Mouse (Mus musculus) lung, postnatal 0 days (tissue): ENCODE measurements at regions not wholly inside any gene's neighbourhood (a gene's known extent, or its start where the extent isn't known, plus 50 kb on each side); places are given as distances from the start of the nearest gene placed in this dataset.

ENCODE experiments used
- ATAC-seq: fragments of 200-750 bp; cut with Nextera tagmentation; 2 replicates; pipeline ENCODE4 v1.8.0; 2017; ENCODE audit warnings: moderate library complexity
- DNase-seq: peaks from one replicate; pipeline ENCODE4 v3.0.0-alpha.2; 2016; ENCODE audit warnings: low spot score
- H3K27ac ChIP-seq: fragments of 300-500 bp; sonication (generic); 2 replicates; pipeline ENCODE4 v1.5.1; 2014; ENCODE audit warnings: antibody characterized with exemption, mild to moderate bottlenecking, low read length, mixed read lengths
- H3K27me3 ChIP-seq: fragments of 300-500 bp; sonication (generic); replicated peaks from 2 replicates; pipeline ENCODE4 v1.6.1; 2014; ENCODE audit warnings: low read length, mixed read lengths; ENCODE audit not compliant: insufficient read depth
- H3K36me3 ChIP-seq: fragments of 300-500 bp; sonication (generic); 2 replicates; pipeline ENCODE4 v1.6.1; 2014; ENCODE audit warnings: low read length, mixed read lengths; ENCODE audit not compliant: insufficient read depth
- H3K4me1 ChIP-seq: fragments of 300-500 bp; sonication (generic); 2 replicates; pipeline ENCODE4 v1.6.1; 2014; ENCODE audit warnings: antibody characterized with exemption, low read depth, low read length, mixed read lengths; ENCODE audit not compliant: insufficient read depth
- H3K4me2 ChIP-seq: fragments of 300-500 bp; sonication (generic); replicated peaks from 2 replicates; pipeline ENCODE4 v1.6.1; 2014; ENCODE audit warnings: low read depth, mild to moderate bottlenecking, low read length, moderate library complexity, mixed read lengths
- H3K4me3 ChIP-seq: fragments of 300-500 bp; sonication (generic); 2 replicates; pipeline ENCODE4 v1.5.1; 2014; ENCODE audit warnings: low read depth, low read length
- H3K9ac ChIP-seq: fragments of 300-500 bp; sonication (generic); replicated peaks from 2 replicates; pipeline ENCODE4 v1.6.1; 2014; ENCODE audit warnings: low read depth, mild to moderate bottlenecking
- H3K9me3 ChIP-seq: fragments of 300-500 bp; sonication (generic); 2 replicates; pipeline ENCODE4 v1.6.1; 2016; ENCODE audit warnings: low read length, mixed read lengths
- CTCF ChIP-seq: IDR thresholded peaks from 2 replicates; pipeline ENCODE4 v1.5.1; 2016; ENCODE audit warnings: antibody characterized with exemption, mild to moderate bottlenecking
- EP300 ChIP-seq: IDR thresholded peaks from 2 replicates; pipeline ENCODE4 v1.6.1; 2016; ENCODE audit warnings: antibody characterized with exemption, mild to moderate bottlenecking, control low read depth
- WGBS: fragments of 180-500 bp; shearing (Covaris S2); extraction: QIAGEN DNeasy Blood & Tissue Kit; methylation state at CpG from one replicate; pipeline ENCODE4 v1.1.7; 2014; 5-methylcytosine and 5-hydroxymethylcytosine counted together

DNA sequence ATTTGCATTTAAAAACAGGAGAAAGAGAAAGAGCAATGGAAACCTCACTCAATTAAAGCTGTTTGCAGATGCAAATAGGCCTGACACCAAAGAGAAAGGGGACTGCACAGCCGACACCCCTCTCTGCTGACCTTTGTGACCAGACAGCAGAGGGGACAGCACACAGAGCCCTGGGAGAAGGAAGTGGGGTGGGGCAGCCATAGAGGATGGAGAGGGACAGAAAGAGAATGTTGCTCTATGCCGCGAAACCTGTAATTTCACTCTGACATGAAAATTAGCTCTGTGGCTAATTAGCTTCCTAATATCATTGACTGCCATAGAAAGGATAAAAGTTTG lies 250.5 kb downstream of the Sec61b start:
- Histone ChIP-seq H3K4me1 (no peaks in the 10 kb centered on the region), H3K27me3 (no peaks in the 10 kb centered on the region), H3K36me3 (no peaks in the 10 kb centered on the region), H3K4me3 (no peak overlapping the region), H3K27ac (no peak overlapping the region), H3K9me3 (no peaks in the 10 kb centered on the region), H3K9ac (no peak overlapping the region), H3K4me2 (no peak overlapping the region)
- WGBS: 45% methylated on average over 3 of the region's 3 CpGs
- DNase-seq (peak; percentile 11), ATAC-seq (no peak)
- TF ChIP-seq EP300: no peak
- TF ChIP-seq CTCF: no peak

DNA sequence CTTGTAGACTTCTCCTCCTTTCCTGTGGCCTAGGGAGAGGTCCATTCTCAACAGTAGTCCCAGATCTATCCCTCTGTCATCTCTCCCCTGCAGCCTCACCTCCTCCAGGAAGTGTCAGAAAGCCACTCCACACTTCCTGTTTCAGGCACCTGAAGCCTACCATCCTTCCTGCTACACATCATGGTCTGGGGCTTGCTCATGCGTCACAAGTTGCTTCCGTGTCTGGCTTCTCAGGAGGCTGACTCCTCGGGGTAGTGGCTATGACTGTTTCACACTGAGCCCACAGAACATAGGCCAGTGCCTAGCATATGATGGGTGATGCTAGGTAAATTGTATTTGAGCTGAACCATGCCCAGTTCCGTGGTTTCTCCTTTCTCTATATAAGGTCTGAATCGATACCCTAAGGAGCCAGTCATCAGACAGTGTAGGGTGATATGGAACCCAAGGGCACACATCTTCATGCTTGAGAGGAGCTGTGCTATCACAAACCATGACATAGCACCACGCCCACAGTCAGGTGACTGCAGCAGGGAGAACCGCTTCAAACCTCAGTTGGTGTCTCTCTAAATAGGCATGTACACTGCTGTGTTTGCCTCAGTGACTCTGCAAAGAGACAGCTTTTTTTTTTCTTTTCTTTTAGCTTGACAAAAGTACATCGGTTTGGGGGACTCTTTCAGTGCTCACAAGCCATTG lies 272.2 kb downstream of the Sec61b start:
- no peak overlapping the region for H3K4me3 ChIP-seq
- ATAC-seq (no peak), DNase-seq (no peak)
- WGBS: 73% methylated on average over 8 of the region's 8 CpGs
- H3K9ac ChIP-seq: no peak overlapping the region
- TF ChIP-seq CTCF: no peak
- no peaks in the 10 kb centered on the region for H3K4me1 ChIP-seq
- no peaks in the 10 kb centered on the region for H3K27me3 ChIP-seq
- no peak overlapping the region for H3K27ac ChIP-seq
- no peaks in the 10 kb centered on the region for H3K36me3 ChIP-seq
- no peak overlapping the region for H3K4me2 ChIP-seq
- H3K9me3 ChIP-seq: no peaks in the 10 kb centered on the region

- no peaks in the 10 kb centered on the region for H3K9me3 ChIP-seq
- DNase-seq: no peak
- H3K9ac ChIP-seq: no peak overlapping the region
- TF ChIP-seq CTCF: no peak
- no peak for TF ChIP-seq EP300
- no peaks in the 10 kb centered on the region for H3K36me3 ChIP-seq
- H3K4me3 ChIP-seq: no peak overlapping the region
- WGBS: 65% methylated on average over 6 of the region's 6 CpGs
- H3K4me2 ChIP-seq: no peak overlapping the region
- no peak for ATAC-seq
- no peak overlapping the region for H3K27ac ChIP-seq
- no peaks in the 10 kb centered on the region for H3K4me1 ChIP-seq
- no peaks in the 10 kb centered on the region for H3K27me3 ChIP-seq
Observed at GRCm38 (mm10) chr4:47772230-47772920, 272.6 kb upstream of the Nr4a3 start.

DNA sequence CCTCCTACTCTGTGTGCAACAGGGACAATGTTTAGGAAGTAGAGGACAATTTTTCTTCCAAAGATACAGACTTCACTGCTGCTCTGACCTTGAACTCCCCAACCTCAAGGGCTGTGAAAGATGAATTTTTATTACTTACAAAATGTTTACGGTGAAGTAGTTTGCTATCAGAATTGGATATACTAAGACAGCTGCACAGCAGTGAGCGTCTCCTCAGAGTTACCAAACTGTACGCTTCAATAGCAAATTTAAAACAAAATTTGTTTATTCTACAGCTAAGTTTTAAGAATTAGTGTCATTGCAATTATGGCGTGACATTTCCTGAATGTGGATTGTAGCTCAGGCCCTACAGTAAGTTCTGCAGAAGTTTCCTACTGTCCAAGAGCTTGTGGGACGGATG lies 270.3 kb upstream of the Nr4a3 start:
- no peak overlapping the region for H3K4me2 ChIP-seq
- no peaks in the 10 kb centered on the region for H3K9me3 ChIP-seq
- no peak overlapping the region for H3K27ac ChIP-seq
- ATAC-seq: no peak
- no peaks in the 10 kb centered on the region for H3K4me1 ChIP-seq
- no peak for TF ChIP-seq EP300
- no peak for TF ChIP-seq CTCF
- DNase-seq: no peak
- no peaks in the 10 kb centered on the region for H3K27me3 ChIP-seq
- H3K36me3 ChIP-seq: no peaks in the 10 kb centered on the region
- H3K9ac ChIP-seq: no peak overlapping the region
- H3K4me3 ChIP-seq: no peak overlapping the region
- 48% methylated on average over 5 of the region's 5 CpGs for WGBS

DNA sequence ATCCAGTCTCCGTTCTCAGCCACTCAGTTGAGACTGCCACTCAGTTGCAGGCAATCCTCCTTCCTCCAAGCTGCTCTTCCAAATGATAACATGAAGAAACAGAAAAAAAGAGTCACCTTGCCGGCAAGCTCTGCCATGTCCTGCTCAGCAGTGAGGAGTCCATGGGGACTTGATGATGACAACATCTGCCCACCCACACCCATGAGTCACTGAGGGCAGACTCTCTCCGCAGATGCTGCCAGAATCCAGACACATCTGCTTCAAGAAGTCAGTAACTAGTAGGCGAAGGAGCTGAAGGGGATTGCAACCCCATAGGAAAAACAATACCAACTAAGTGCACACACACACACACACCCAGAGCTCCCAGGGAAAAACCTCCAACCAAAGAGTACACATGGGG lies 263.9 kb upstream of the Nr4a3 start:
- WGBS: 74% methylated on average over 4 of the region's 4 CpGs
- no peak for DNase-seq
- Histone ChIP-seq H3K4me1 (no peaks in the 10 kb centered on the region), H3K4me2 (no peak overlapping the region), H3K9ac (no peak overlapping the region), H3K27me3 (no peaks in the 10 kb centered on the region), H3K36me3 (no peaks in the 10 kb centered on the region), H3K27ac (no peak overlapping the region), H3K4me3 (no peak overlapping the region), H3K9me3 (no peaks in the 10 kb centered on the region)
- TF ChIP-seq CTCF (no peak), EP300 (no peak)
- no peak for ATAC-seq

DNA sequence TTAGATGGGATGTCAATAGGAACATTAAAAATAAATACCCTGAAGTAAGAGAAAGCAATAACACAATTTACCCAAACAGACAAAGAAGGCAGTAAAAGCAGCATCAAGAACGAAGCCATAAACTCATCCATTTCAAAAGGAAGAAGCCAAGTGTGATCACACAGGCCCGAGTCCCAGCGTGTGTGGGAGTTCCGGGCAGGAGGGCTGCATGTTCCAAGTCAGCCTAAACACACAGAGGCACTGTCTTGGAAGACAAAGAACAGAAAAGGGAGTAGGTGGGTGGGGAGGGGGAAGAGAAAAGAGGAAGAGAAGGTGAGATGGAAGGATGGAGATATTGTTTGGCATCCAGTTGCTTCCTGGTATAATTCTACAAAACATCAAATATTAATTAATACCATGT lies 248.0 kb upstream of the Nr4a3 start:
- Histone ChIP-seq H3K27ac (no peak overlapping the region), H3K36me3 (no peaks in the 10 kb centered on the region), H3K27me3 (no peaks in the 10 kb centered on the region), H3K9me3 (no peaks in the 10 kb centered on the region), H3K9ac (no peak overlapping the region), H3K4me2 (no peak overlapping the region), H3K4me3 (no peak overlapping the region), H3K4me1 (no peaks in the 10 kb centered on the region)
- ATAC-seq (no peak), DNase-seq (no peak)
- WGBS: 82% methylated on average over 4 of the region's 4 CpGs
- TF ChIP-seq CTCF (no peak), EP300 (no peak)

- H3K9me3 ChIP-seq: no peaks in the 10 kb centered on the region
- WGBS: 86% methylated on average over 5 of the region's 5 CpGs
- no peak for ATAC-seq
- DNase-seq: no peak
- H3K4me3 ChIP-seq: no peak overlapping the region
- H3K36me3 ChIP-seq: no peaks in the 10 kb centered on the region
- H3K27me3 ChIP-seq: no peaks in the 10 kb centered on the region
- no peak overlapping the region for H3K4me2 ChIP-seq
- H3K4me1 ChIP-seq: no peaks in the 10 kb centered on the region
- no peak overlapping the region for H3K9ac ChIP-seq
- no peak for TF ChIP-seq CTCF
- no peak for TF ChIP-seq EP300
- H3K27ac ChIP-seq: no peak overlapping the region
Observed at GRCm38 (mm10) chr4:47799165-47799564, 245.8 kb upstream of the Nr4a3 start.
